Mouse (Mus musculus) kidney, adult 2 months (tissue): Measurements from ENCODE around the gene Omp.

Experiments
- CTCF ChIP-seq: fragments of 200-500 bp; conservative IDR thresholded peaks from 2 replicates; pipeline ENCODE4 v1.5.1; 2011; ENCODE audit warnings: low read depth, mild to moderate bottlenecking, control low read depth, low read length, moderate library complexity, mixed read lengths; ENCODE audit not compliant: insufficient read depth, insufficient read length
- POLR2A ChIP-seq: fragments of 200-500 bp; IDR thresholded peaks from one replicate; pipeline ENCODE4 v1.6.1; 2011; ENCODE audit warnings: low read depth, low read length, control low read depth

DNA sequence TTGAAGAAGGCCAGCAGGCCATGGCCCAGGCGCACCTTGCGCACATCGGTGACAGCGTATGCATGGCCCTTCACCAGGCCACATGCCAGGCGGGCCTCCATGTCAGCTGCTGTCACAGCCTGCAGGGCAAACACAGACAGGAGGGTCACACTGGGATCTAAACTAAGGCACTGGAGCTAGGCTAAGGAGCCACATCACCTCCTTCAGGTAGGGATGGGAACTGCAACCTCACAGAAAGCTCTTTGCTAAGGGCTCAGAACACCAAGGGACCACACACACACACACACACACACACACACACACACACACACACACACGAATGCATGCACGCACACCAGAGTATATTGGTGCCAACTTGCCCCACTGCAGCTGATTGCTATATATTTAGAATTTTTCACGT lies 13.6 kb downstream of the Omp start:
- TF ChIP-seq POLR2A, result no peak
- peak; percentile 31 for TF ChIP-seq CTCF
